Mouse (Mus musculus): ENCODE data around the gene Arfrp1. TPM values are rescaled to one million over a fixed set of nuclear protein-coding genes. Genes with fewer than 3 reads are reported as not detected.

Arfrp1 gene
- polyA plus RNA-seq, 1 experiment from 2014 or later: 51.6 TPM

DNA sequence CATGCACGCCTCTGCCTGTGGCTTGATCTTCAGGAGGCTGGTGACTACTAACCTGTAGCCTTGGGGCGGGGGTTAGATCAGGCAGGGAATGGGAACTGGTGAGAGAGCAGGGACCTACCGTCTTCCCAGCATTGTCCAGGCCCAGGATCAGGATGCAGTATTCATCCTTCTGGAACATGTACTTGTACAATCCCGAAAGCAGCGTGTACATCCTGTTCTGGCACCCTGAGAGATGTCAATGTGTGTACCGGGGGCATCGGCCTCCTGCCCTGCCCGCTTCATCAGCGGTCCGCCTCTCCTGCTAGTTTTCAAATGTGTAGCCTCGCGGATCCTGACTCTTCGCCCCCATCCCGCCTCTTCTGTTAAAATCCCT is 731 bp downstream of the Arfrp1 start:
- no peak for DNase-seq (ENCODE audit: low spot score)
- peaks cover 6% of the 10 kb centered on the region; the same call in 1 of the 2 replicates for H3K4me1 ChIP-seq (replicated peaks; ENCODE audit: control insufficient read depth, insufficient read depth, low read length)
- no peak; the same call in 1 of the 2 replicates for ATAC-seq (ENCODE audit: low FRiP score)
- H3K27me3 ChIP-seq (ENCODE audit: control insufficient read depth, insufficient read depth, low read length): no peaks in the 10 kb centered on the region
- H3K9me3 ChIP-seq (ENCODE audit: control insufficient read depth, low read length): no peaks in the 10 kb centered on the region
- WGBS: 9% methylated on average over 14 of the region's 14 CpGs
- peak overlapping the region; percentile 93 for H3K9ac ChIP-seq (ENCODE audit: low read depth, low read length)
- peak overlapping the region; percentile 90; the same call in 1 of the 2 replicates for H3K27ac ChIP-seq (ENCODE audit: low read depth, low read length)
- H3K4me3 ChIP-seq (ENCODE audit: low read depth, low read length): peak overlapping the region; percentile 88
- H3K36me3 ChIP-seq (ENCODE audit: control insufficient read depth, insufficient read depth, low read length): peaks cover 9% of the 10 kb centered on the region; the same call in 1 of the 2 replicates
- peak overlapping the region; percentile 89 for H3K4me2 ChIP-seq (replicated peaks; ENCODE audit: low read depth, low read length)

DNA sequence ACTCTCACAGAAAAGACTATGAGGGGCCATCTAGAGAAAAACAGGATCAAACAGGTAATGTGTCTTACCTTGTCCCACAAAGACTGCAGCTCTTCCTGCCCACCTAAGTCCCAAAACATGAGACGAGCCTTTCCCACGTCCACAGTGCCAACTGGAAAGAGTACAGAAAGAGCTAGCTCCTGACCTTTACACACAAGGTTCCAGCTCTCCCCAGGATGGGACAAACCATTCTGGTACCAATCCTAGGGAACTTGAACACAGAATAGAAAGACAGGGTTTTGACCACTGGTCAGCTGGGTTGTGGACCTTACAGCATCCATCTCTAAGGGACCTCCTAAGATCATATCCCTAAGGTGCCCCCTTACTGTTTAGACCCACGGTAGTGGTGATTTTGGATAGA is 1.3 kb downstream of the Arfrp1 start:
- no peaks in the 10 kb centered on the region for H3K9me3 ChIP-seq (ENCODE audit: control insufficient read depth, low read length)
- peaks cover 6% of the 10 kb centered on the region; the same call in 1 of the 2 replicates for H3K4me1 ChIP-seq (replicated peaks; ENCODE audit: control insufficient read depth, insufficient read depth, low read length)
- H3K9ac ChIP-seq (ENCODE audit: low read depth, low read length): no peak overlapping the region; the same call in 1 of the 2 replicates
- H3K27ac ChIP-seq (ENCODE audit: low read depth, low read length): no peak overlapping the region
- DNase-seq (ENCODE audit: low spot score) (no peak), ATAC-seq (ENCODE audit: low FRiP score) (no peak)
- 87% methylated on average over 3 of the region's 3 CpGs for WGBS
- H3K36me3 ChIP-seq (ENCODE audit: control insufficient read depth, insufficient read depth, low read length): peaks cover 8% of the 10 kb centered on the region; the same call in 1 of the 2 replicates
- H3K4me3 ChIP-seq (ENCODE audit: low read depth, low read length): peak overlapping the region; percentile 88; the same call in 1 of the 2 replicates
- H3K27me3 ChIP-seq (ENCODE audit: control insufficient read depth, insufficient read depth, low read length): no peaks in the 10 kb centered on the region
- H3K4me2 ChIP-seq (replicated peaks; ENCODE audit: low read depth, low read length): peak overlapping the region; percentile 89

DNA sequence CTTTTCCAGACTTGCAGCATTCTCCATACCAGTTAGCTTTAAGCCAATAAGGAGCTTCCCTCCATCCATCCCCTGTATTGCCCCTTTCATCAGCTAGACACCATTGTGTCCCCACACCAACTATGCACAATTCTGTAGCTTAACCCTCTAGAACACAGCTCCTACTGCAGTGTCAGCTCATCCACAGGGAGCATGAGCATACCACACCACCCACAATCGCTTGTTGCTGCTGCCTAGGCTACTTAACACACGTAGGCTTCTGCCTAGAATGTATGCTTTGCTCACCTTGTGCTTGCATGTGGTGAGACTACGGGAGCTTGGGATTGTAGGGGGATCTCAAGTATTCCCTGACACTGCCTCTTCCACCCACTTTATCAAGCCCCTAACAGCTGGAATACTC is 8.4 kb downstream of the Arfrp1 start:
- no peak overlapping the region for H3K4me2 ChIP-seq (replicated peaks; ENCODE audit: low read depth, low read length)
- WGBS: 82% methylated on average over 3 of the region's 3 CpGs
- no peak for DNase-seq (ENCODE audit: low spot score)

DNA sequence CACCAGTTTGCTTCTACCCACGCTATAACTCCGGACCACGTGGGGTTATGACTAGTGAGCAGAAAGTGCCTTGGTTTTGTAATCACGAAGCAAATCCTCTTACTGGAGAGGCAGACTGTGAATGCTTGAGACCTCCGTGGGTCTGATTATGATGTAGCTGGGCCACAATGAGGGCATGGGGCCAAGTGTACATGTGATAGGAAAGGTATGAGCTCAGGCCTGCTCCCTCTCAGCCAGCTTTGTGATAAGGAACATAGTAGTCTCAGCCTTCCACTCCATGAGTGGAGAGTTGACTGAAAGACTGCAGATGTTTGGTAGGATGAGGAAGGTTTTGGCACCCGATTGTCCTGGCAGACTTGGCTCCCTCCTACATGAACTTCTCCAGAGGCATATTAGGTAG is 22.4 kb downstream of the Arfrp1 start:
- no peaks in the 10 kb centered on the region for H3K4me1 ChIP-seq (replicated peaks; ENCODE audit: control insufficient read depth, insufficient read depth, low read length)
- no peaks in the 10 kb centered on the region for H3K9me3 ChIP-seq (ENCODE audit: control insufficient read depth, low read length)
- H3K4me2 ChIP-seq (replicated peaks; ENCODE audit: low read depth, low read length): no peak overlapping the region
- H3K4me3 ChIP-seq (ENCODE audit: low read depth, low read length): no peak overlapping the region
- ATAC-seq (ENCODE audit: low FRiP score): no peak
- no peak overlapping the region for H3K9ac ChIP-seq (ENCODE audit: low read depth, low read length)
- 96% methylated on average over 6 of the region's 6 CpGs for WGBS
- H3K36me3 ChIP-seq (ENCODE audit: control insufficient read depth, insufficient read depth, low read length): peaks cover 14% of the 10 kb centered on the region; the same call in 1 of the 2 replicates
- H3K27ac ChIP-seq (ENCODE audit: low read depth, low read length): no peak overlapping the region
- no peak for DNase-seq (ENCODE audit: low spot score)
- no peaks in the 10 kb centered on the region for H3K27me3 ChIP-seq (ENCODE audit: control insufficient read depth, insufficient read depth, low read length)

More for the DNA sequence above, 8.4 kb downstream of the Arfrp1 start:
- Histone ChIP-seq H3K9ac (ENCODE audit: low read depth, low read length) (no peak overlapping the region), H3K36me3 (ENCODE audit: control insufficient read depth, insufficient read depth, low read length) (peaks cover 13% of the 10 kb centered on the region; the same call in 1 of the 2 replicates), H3K9me3 (ENCODE audit: control insufficient read depth, low read length) (no peaks in the 10 kb centered on the region), H3K4me3 (ENCODE audit: low read depth, low read length) (no peak overlapping the region), H3K27me3 (ENCODE audit: control insufficient read depth, insufficient read depth, low read length) (no peaks in the 10 kb centered on the region), H3K4me1 (replicated peaks; ENCODE audit: control insufficient read depth, insufficient read depth, low read length) (no peaks in the 10 kb centered on the region), H3K27ac (ENCODE audit: low read depth, low read length) (no peak overlapping the region)
- ATAC-seq (ENCODE audit: low FRiP score): no peak

DNA sequence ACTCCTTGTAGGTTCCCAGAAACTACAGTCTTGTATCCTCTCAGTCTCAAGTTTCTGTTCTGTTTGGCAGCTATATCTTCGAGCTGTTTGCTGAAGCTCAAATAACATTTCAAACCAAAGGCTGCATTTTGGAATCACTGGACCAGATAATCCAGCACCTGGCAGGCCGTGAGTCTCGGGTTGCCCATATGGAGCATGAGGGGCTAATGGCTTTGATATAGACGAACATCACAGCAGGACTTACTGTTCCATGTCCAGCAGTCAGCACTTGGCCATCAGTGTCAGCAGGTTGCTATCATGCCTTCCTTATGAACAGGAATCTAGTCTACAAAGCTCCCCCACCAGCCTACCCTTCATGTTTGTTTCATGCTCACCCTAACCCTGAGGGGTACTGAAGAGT is 24.8 kb downstream of the Arfrp1 start:
- H3K9ac ChIP-seq (ENCODE audit: low read depth, low read length): no peak overlapping the region
- H3K4me3 ChIP-seq (ENCODE audit: low read depth, low read length): no peak overlapping the region

DNA sequence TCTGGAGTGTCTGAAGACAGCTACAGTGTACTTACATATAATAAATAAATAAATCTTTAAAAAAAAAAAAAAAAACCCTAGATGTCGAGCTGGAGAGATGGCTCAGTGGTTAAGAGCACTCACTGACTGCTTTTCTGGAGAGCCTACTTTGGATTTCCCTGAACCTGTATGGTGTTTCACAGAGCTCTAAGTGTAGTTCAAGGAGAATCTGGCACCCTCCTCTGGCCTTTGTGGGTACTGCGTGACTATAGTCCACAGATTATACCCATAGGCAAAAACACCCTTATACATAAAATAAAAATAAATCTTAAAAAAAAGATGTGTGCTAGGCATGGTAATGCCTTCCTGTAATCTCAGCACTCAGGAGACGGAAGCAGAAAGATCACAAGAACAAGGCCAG is 31.2 kb downstream of the Arfrp1 start:
- 62% methylated on average over 3 of the region's 3 CpGs for WGBS
- no peak for ATAC-seq (ENCODE audit: low FRiP score)
- no peaks in the 10 kb centered on the region for H3K4me1 ChIP-seq (replicated peaks; ENCODE audit: control insufficient read depth, insufficient read depth, low read length)
- peak; percentile 79 for DNase-seq (ENCODE audit: low spot score)
- no peak overlapping the region for H3K27ac ChIP-seq (ENCODE audit: low read depth, low read length)
- no peak overlapping the region for H3K4me3 ChIP-seq (ENCODE audit: low read depth, low read length)
- no peak overlapping the region for H3K9ac ChIP-seq (ENCODE audit: low read depth, low read length)
- no peak overlapping the region for H3K4me2 ChIP-seq (replicated peaks; ENCODE audit: low read depth, low read length)
- H3K9me3 ChIP-seq (ENCODE audit: control insufficient read depth, low read length): no peaks in the 10 kb centered on the region
- 0 out of 2 replicates have a peak, but pooled peaks cover 3% of the 10 kb centered on the region for H3K36me3 ChIP-seq (ENCODE audit: control insufficient read depth, insufficient read depth, low read length)
- H3K27me3 ChIP-seq (ENCODE audit: control insufficient read depth, insufficient read depth, low read length): no peaks in the 10 kb centered on the region

More for the DNA sequence above, 24.8 kb downstream of the Arfrp1 start:
- H3K9me3 ChIP-seq (ENCODE audit: control insufficient read depth, low read length): no peaks in the 10 kb centered on the region
- 90% methylated on average over 4 of the region's 4 CpGs for WGBS
- H3K27ac ChIP-seq (ENCODE audit: low read depth, low read length): no peak overlapping the region
- ATAC-seq (ENCODE audit: low FRiP score) (no peak), DNase-seq (ENCODE audit: low spot score) (no peak)
- 0 out of 2 replicates have a peak, but pooled peaks cover 12% of the 10 kb centered on the region for H3K36me3 ChIP-seq (ENCODE audit: control insufficient read depth, insufficient read depth, low read length)
- no peak overlapping the region for H3K4me2 ChIP-seq (replicated peaks; ENCODE audit: low read depth, low read length)
- no peaks in the 10 kb centered on the region for H3K27me3 ChIP-seq (ENCODE audit: control insufficient read depth, insufficient read depth, low read length)
- H3K4me1 ChIP-seq (replicated peaks; ENCODE audit: control insufficient read depth, insufficient read depth, low read length): no peaks in the 10 kb centered on the region

DNA sequence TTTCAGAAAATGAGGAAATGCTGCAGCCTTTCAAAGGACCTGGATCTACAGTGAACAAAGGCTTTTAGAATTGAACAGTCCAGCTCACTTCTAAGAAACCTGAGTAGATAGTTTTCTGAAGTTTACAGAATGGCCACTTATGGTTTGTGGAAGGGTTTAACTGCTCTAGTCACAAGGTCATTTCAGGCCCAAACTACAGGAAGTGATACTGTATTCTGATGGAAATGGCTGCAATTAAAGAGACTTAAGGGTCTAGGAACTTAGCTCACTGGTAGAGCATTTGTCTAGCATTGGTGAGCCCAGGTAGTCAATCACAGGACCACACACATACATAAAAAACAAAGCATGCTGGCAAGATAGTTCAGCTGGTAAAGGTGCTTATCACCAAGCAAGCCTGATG is 32.7 kb downstream of the Arfrp1 start:
- H3K9me3 ChIP-seq (ENCODE audit: control insufficient read depth, low read length): no peaks in the 10 kb centered on the region
- H3K27me3 ChIP-seq (ENCODE audit: control insufficient read depth, insufficient read depth, low read length): no peaks in the 10 kb centered on the region
- no peak overlapping the region for H3K4me2 ChIP-seq (replicated peaks; ENCODE audit: low read depth, low read length)
- ATAC-seq (ENCODE audit: low FRiP score) (no peak), DNase-seq (ENCODE audit: low spot score) (no peak)
- H3K36me3 ChIP-seq (ENCODE audit: control insufficient read depth, insufficient read depth, low read length): 0 out of 2 replicates have a peak, but pooled peaks cover 5% of the 10 kb centered on the region
- no peaks in the 10 kb centered on the region for H3K4me1 ChIP-seq (replicated peaks; ENCODE audit: control insufficient read depth, insufficient read depth, low read length)
- H3K27ac ChIP-seq (ENCODE audit: low read depth, low read length): no peak overlapping the region
- H3K4me3 ChIP-seq (ENCODE audit: low read depth, low read length): no peak overlapping the region
- H3K9ac ChIP-seq (ENCODE audit: low read depth, low read length): no peak overlapping the region

DNA sequence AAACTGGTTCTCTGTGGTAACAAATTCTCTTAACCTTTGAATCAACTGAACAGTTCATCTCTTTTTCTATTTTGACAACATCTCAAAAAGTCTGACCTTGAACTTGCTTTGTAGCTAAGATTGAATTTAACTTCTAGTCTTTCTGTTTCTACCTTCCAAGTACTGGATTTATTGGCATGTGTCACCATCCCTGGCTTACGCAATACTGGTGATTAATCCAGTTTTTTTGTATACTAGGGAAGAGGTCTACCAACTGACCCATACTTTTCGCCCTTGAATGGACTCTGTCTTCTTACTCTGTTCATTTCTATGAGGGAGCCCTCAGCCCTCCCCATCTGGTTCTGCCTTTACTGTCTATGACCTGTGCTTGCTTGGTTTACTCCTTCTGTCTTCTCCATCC is 39.1 kb downstream of the Arfrp1 start:
- ATAC-seq (ENCODE audit: low FRiP score) (no peak), DNase-seq (ENCODE audit: low spot score) (no peak)
- no peaks in the 10 kb centered on the region for H3K9me3 ChIP-seq (ENCODE audit: control insufficient read depth, low read length)
- H3K4me2 ChIP-seq (replicated peaks; ENCODE audit: low read depth, low read length): no peak overlapping the region
- WGBS: 98% methylated on average over 2 of the region's 2 CpGs
- H3K36me3 ChIP-seq (ENCODE audit: control insufficient read depth, insufficient read depth, low read length): peaks cover 5% of the 10 kb centered on the region
- no peaks in the 10 kb centered on the region for H3K4me1 ChIP-seq (replicated peaks; ENCODE audit: control insufficient read depth, insufficient read depth, low read length)
- H3K27ac ChIP-seq (ENCODE audit: low read depth, low read length): no peak overlapping the region
- H3K4me3 ChIP-seq (ENCODE audit: low read depth, low read length): no peak overlapping the region
- H3K27me3 ChIP-seq (ENCODE audit: control insufficient read depth, insufficient read depth, low read length): no peaks in the 10 kb centered on the region
- no peak overlapping the region for H3K9ac ChIP-seq (ENCODE audit: low read depth, low read length)

DNA sequence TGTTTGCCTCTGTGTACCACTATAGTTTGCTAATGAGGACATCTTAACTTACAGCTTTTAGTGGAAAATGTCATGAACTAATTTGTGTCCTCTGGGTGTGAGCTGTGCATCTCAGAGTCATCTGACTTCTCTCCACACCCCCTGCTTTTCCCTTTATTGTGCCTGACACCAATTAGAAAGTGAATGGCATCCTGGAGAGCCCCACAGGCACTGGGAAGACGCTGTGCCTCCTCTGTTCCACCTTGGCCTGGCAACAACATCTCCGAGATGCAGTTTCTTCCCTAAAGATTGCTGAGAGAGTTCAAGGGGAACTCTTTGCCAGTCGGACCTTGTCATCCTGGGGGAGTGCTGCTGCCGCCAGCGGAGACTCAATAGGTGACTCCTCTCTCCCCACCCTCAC is 43.1 kb downstream of the Arfrp1 start:
- Histone ChIP-seq H3K9me3 (ENCODE audit: control insufficient read depth, low read length) (no peaks in the 10 kb centered on the region), H3K27ac (ENCODE audit: low read depth, low read length) (no peak overlapping the region), H3K36me3 (ENCODE audit: control insufficient read depth, insufficient read depth, low read length) (peaks cover 2% of the 10 kb centered on the region), H3K4me3 (ENCODE audit: low read depth, low read length) (no peak overlapping the region), H3K9ac (ENCODE audit: low read depth, low read length) (no peak overlapping the region), H3K4me1 (replicated peaks; ENCODE audit: control insufficient read depth, insufficient read depth, low read length) (peaks cover 2% of the 10 kb centered on the region), H3K27me3 (ENCODE audit: control insufficient read depth, insufficient read depth, low read length) (no peaks in the 10 kb centered on the region), H3K4me2 (replicated peaks; ENCODE audit: low read depth, low read length) (no peak overlapping the region)
- WGBS: 68% methylated on average over 5 of the region's 5 CpGs
- no peak for ATAC-seq (ENCODE audit: low FRiP score)
- DNase-seq (ENCODE audit: low spot score): no peak
